Comparison of ENCODE assay signal across 20 mouse cellular contexts in genomic region chr1:164053561-164053960, GRCm38 (mm10). TPM values are rescaled to one million over a fixed set of nuclear protein-coding genes. Genes with fewer than 3 reads are reported as not detected.
"Had no signal": no experiment of that assay in that cellular context is flagged by ENCODE, and none has a peak within 500 bp of the region (broad histone marks: within the 10 kb centered on the region; RNA-seq: fewer than 3 reads in every experiment).

No protein-coding gene starts in this region.

- DNase-seq: kidney, adult 18-20 months; kidney, postnatal 10 days; lung, adult 2 months; lung, postnatal 36 days; retina, postnatal 1 day; right cerebral cortex, postnatal 4 days; spleen, adult 18-20 months; thymus, postnatal 36 days had no signal

- ATAC-seq: lung, postnatal 0 days; midbrain, embryonic 16.5 days had no signal

RNA-seq across cellular contexts. Expression of gene Sele, which starts 5.5 kb away (rescaled TPM):
- total RNA-seq: layer of hippocampus, postnatal 25 days had no signal
- polyA plus RNA-seq: kidney, embryonic 14.5 days; large intestine, adult 2 months; limb, embryonic 10.5 days; liver, embryonic 15.5 days; lung, postnatal 0 days; midbrain, embryonic 12.5 days; midbrain, embryonic 16.5 days; neural tube, embryonic 12.5 days; stomach, embryonic 14.5 days had no signal

RNA-seq across cellular contexts. Expression of gene Sell, which starts 8.2 kb away (rescaled TPM):
- total RNA-seq: layer of hippocampus, postnatal 25 days; left cerebral cortex, adult 2 months; left cerebral cortex, postnatal 14 days had no signal
- polyA plus RNA-seq: limb, embryonic 10.5 days; midbrain, embryonic 12.5 days; midbrain, embryonic 16.5 days had no signal
